Mouse (Mus musculus): ENCODE results near the gene Cntn3. TPM values are rescaled to one million over a fixed set of nuclear protein-coding genes. Genes with fewer than 3 reads are reported as not detected.

Cntn3 gene
- polyA plus RNA-seq, 1 experiment from 2014 or later: 3.5 TPM

GRCm38 (mm10) chr6:102231015-102231414 lies 341.9 kb downstream of the Cntn3 start:
- no peaks in the 10 kb centered on the region for H3K36me3 ChIP-seq
- no peak overlapping the region for H3K27ac ChIP-seq (replicated peaks)
- ATAC-seq (ENCODE audit: low FRiP score): no peak
- H3K27me3 ChIP-seq (replicated peaks): no peaks in the 10 kb centered on the region
- H3K4me1 ChIP-seq: no peaks in the 10 kb centered on the region
- WGBS: 80% methylated on average over 1 of the region's 1 CpGs
- no peak overlapping the region for H3K4me3 ChIP-seq (replicated peaks)
- H3K4me2 ChIP-seq: no peak overlapping the region
- H3K9me3 ChIP-seq (replicated peaks): no peaks in the 10 kb centered on the region
- H3K9ac ChIP-seq (replicated peaks): no peak overlapping the region

GRCm38 (mm10) chr6:102186316-102186715 lies 386.6 kb downstream of the Cntn3 start:
- H3K4me3 ChIP-seq (replicated peaks): no peak overlapping the region
- H3K9ac ChIP-seq (replicated peaks): no peak overlapping the region
- no peak for ATAC-seq (ENCODE audit: low FRiP score)

GRCm38 (mm10) chr6:102170913-102171312 lies 402.0 kb downstream of the Cntn3 start:
- Histone ChIP-seq H3K27me3 (replicated peaks) (no peaks in the 10 kb centered on the region), H3K4me1 (no peaks in the 10 kb centered on the region), H3K9ac (replicated peaks) (no peak overlapping the region), H3K4me3 (replicated peaks) (no peak overlapping the region), H3K36me3 (no peaks in the 10 kb centered on the region), H3K27ac (replicated peaks) (no peak overlapping the region), H3K9me3 (replicated peaks) (no peaks in the 10 kb centered on the region), H3K4me2 (no peak overlapping the region)
- no peak for ATAC-seq (ENCODE audit: low FRiP score)
- 33% methylated on average over 6 of the region's 6 CpGs for WGBS

More at GRCm38 (mm10) chr6:102186316-102186715, 386.6 kb downstream of the Cntn3 start:
- H3K36me3 ChIP-seq: no peaks in the 10 kb centered on the region
- H3K27me3 ChIP-seq (replicated peaks): no peaks in the 10 kb centered on the region
- no peak overlapping the region for H3K27ac ChIP-seq (replicated peaks)
- 21% methylated on average over 1 of the region's 1 CpGs for WGBS
- no peaks in the 10 kb centered on the region for H3K9me3 ChIP-seq (replicated peaks)
- H3K4me1 ChIP-seq: no peaks in the 10 kb centered on the region
- H3K4me2 ChIP-seq: no peak overlapping the region

GRCm38 (mm10) chr6:102161186-102161585 lies 411.7 kb downstream of the Cntn3 start:
- Histone ChIP-seq H3K27ac (replicated peaks) (no peak overlapping the region), H3K9ac (replicated peaks) (no peak overlapping the region), H3K4me1 (no peaks in the 10 kb centered on the region), H3K36me3 (no peaks in the 10 kb centered on the region), H3K27me3 (replicated peaks) (no peaks in the 10 kb centered on the region), H3K4me3 (replicated peaks) (no peak overlapping the region), H3K4me2 (no peak overlapping the region), H3K9me3 (replicated peaks) (no peaks in the 10 kb centered on the region)
- 84% methylated on average over 3 of the region's 3 CpGs for WGBS
- ATAC-seq (ENCODE audit: low FRiP score): no peak

- 96% methylated on average over 4 of the region's 4 CpGs for WGBS
- Histone ChIP-seq H3K36me3 (no peaks in the 10 kb centered on the region), H3K9ac (replicated peaks) (no peak overlapping the region), H3K9me3 (replicated peaks) (no peaks in the 10 kb centered on the region), H3K4me2 (no peak overlapping the region), H3K27ac (replicated peaks) (no peak overlapping the region), H3K4me3 (replicated peaks) (no peak overlapping the region), H3K27me3 (replicated peaks) (no peaks in the 10 kb centered on the region), H3K4me1 (no peaks in the 10 kb centered on the region)
- no peak for ATAC-seq (ENCODE audit: low FRiP score)
These were observed 451.2 kb downstream of the Cntn3 start for GRCm38 (mm10) chr6:102121676-102122075.

- no peak for ATAC-seq (ENCODE audit: low FRiP score)
- H3K27me3 ChIP-seq (replicated peaks): no peaks in the 10 kb centered on the region
- no peaks in the 10 kb centered on the region for H3K36me3 ChIP-seq
- no peak overlapping the region for H3K4me2 ChIP-seq
- H3K9me3 ChIP-seq (replicated peaks): no peaks in the 10 kb centered on the region
- no peak overlapping the region for H3K27ac ChIP-seq (replicated peaks)
- WGBS: 82% methylated on average over 2 of the region's 2 CpGs
- H3K9ac ChIP-seq (replicated peaks): no peak overlapping the region
- no peak overlapping the region for H3K4me3 ChIP-seq (replicated peaks)
- no peaks in the 10 kb centered on the region for H3K4me1 ChIP-seq
These were observed 452.9 kb downstream of the Cntn3 start for GRCm38 (mm10) chr6:102120003-102120402.

- H3K4me2 ChIP-seq: no peak overlapping the region
- H3K4me3 ChIP-seq (replicated peaks): no peak overlapping the region
- no peaks in the 10 kb centered on the region for H3K4me1 ChIP-seq
- WGBS: 39% methylated on average over 2 of the region's 2 CpGs
- ATAC-seq (ENCODE audit: low FRiP score): no peak
- H3K9me3 ChIP-seq (replicated peaks): no peaks in the 10 kb centered on the region
- H3K27me3 ChIP-seq (replicated peaks): no peaks in the 10 kb centered on the region
- H3K27ac ChIP-seq (replicated peaks): no peak overlapping the region
- H3K36me3 ChIP-seq: no peaks in the 10 kb centered on the region
- no peak overlapping the region for H3K9ac ChIP-seq (replicated peaks)
These were observed 459.3 kb downstream of the Cntn3 start for GRCm38 (mm10) chr6:102113629-102114028.
